Mouse (Mus musculus): ENCODE results near the gene Pax9.

GRCm38 (mm10) chr12:56695358-56696173, 4.0 kb downstream of the Pax9 start:
- TF ChIP-seq CTCF (IDR thresholded peaks at IDR 0.05; ENCODE audit: control insufficient read depth, insufficient read depth, insufficient replicate concordance, low read depth, low read length) = no peak
- no peak for TF ChIP-seq POLR2A (IDR thresholded peaks at IDR 0.05; ENCODE audit: control insufficient read depth, low read depth, low read length)
